Mouse (Mus musculus) kidney, adult 2 months (tissue): Measurements from ENCODE around the gene Dis3l2.

ENCODE experiments used
- CTCF ChIP-seq: fragments of 200-500 bp; conservative IDR thresholded peaks from 2 replicates; pipeline ENCODE4 v1.5.1; 2011; ENCODE audit warnings: low read depth, mild to moderate bottlenecking, control low read depth, low read length, moderate library complexity, mixed read lengths; ENCODE audit not compliant: insufficient read depth, insufficient read length
- POLR2A ChIP-seq: fragments of 200-500 bp; IDR thresholded peaks from one replicate; pipeline ENCODE4 v1.6.1; 2011; ENCODE audit warnings: low read depth, low read length, control low read depth

DNA sequence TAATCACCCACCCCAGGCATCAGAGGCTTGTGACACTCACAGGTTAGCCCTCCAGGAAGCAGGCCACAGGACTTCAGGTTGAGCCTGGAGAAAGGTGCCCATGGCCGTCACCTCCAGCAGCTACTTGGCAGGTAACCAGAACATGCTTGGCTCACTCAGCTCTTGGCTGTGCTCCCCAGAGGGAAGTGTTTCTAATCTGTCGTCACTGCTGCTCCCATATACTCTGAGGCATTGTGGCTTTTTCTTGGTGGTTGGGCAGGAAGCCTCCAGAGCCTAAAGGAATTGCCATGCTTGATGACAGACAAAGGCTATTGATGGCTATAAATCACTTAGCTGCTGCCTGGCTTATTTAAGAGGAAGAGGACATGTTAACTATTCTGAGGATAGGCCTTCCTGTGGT is 325.2 kb downstream of the Dis3l2 start:
- TF ChIP-seq POLR2A, result no peak
- TF ChIP-seq CTCF, result no peak
